Mouse (Mus musculus) lung, postnatal 14 days (tissue): ENCODE results near the gene Dpep3.
"Not testable (repeated sequence)": the region's sequence is repeated elsewhere in the genome, so short reads cannot be mapped to it uniquely, and the experiment has no call there.

Experiments
- DNase-seq: peaks from one replicate; pipeline ENCODE4 v3.0.0; 2021

Gene Dpep3

GRCm38 (mm10) chr8:105979325-105979724, at the start of gene Dpep3:
Dpep3 (minus strand) TSS chr8:105979429.
- no peak for DNase-seq

GRCm38 (mm10) chr8:106022483-106022882, 43.3 kb upstream of the Dpep3 start:
- DNase-seq, result peak; percentile 84

- no peak for DNase-seq
Measured at GRCm38 (mm10) chr8:106018039-106018438, 38.8 kb upstream of the Dpep3 start.

GRCm38 (mm10) chr8:106017130-106017529, 37.9 kb upstream of the Dpep3 start:
- DNase-seq, result no peak

- no peak for DNase-seq
Measured at GRCm38 (mm10) chr8:106016284-106016683, 37.1 kb upstream of the Dpep3 start.

GRCm38 (mm10) chr8:106012203-106012602, 33.0 kb upstream of the Dpep3 start:
- DNase-seq, result not testable (repeated sequence)

- DNase-seq, result no peak
Measured at GRCm38 (mm10) chr8:106011643-106011986, 32.4 kb upstream of the Dpep3 start, which contains the start of gene Ddx28. Ddx28 (minus strand) TSS chr8:106011882.

GRCm38 (mm10) chr8:106010748-106011642, 31.8 kb upstream of the Dpep3 start:
- DNase-seq, result peak; percentile 93

GRCm38 (mm10) chr8:106007891-106008290, 28.7 kb upstream of the Dpep3 start:
- DNase-seq, result not testable (repeated sequence)

- DNase-seq, result no peak
Measured at GRCm38 (mm10) chr8:106007135-106007534, 27.9 kb upstream of the Dpep3 start.

- no peak for DNase-seq
Measured at GRCm38 (mm10) chr8:106006413-106006812, 27.2 kb upstream of the Dpep3 start.

- DNase-seq, result no peak
Measured at GRCm38 (mm10) chr8:106005875-106006274, 26.6 kb upstream of the Dpep3 start, which contains the start of gene Dpep2nb. Dpep2nb (minus strand) TSS chr8:106005975.

GRCm38 (mm10) chr8:106004538-106005207, 25.4 kb upstream of the Dpep3 start:
- DNase-seq, result no peak

- no peak for DNase-seq
Measured at GRCm38 (mm10) chr8:106001908-106002307, 22.7 kb upstream of the Dpep3 start.

GRCm38 (mm10) chr8:105998971-105999370, 19.7 kb upstream of the Dpep3 start:
- no peak for DNase-seq

- no peak for DNase-seq
Measured at GRCm38 (mm10) chr8:105996359-105996758, 17.1 kb upstream of the Dpep3 start.

- DNase-seq, result no peak
Measured at GRCm38 (mm10) chr8:105993226-105993625, 14.0 kb upstream of the Dpep3 start.

- DNase-seq, result peak; percentile 47
Measured at GRCm38 (mm10) chr8:105992499-105992898, 13.3 kb upstream of the Dpep3 start.

GRCm38 (mm10) chr8:105991546-105991945, 12.3 kb upstream of the Dpep3 start:
- peak; percentile 26 for DNase-seq

- peak; percentile 93 for DNase-seq
Measured at GRCm38 (mm10) chr8:105990856-105991387, 11.7 kb upstream of the Dpep3 start, which contains the start of gene Dus2. Dus2 (plus strand) TSS chr8:105991337.

- DNase-seq, result no peak
Measured at GRCm38 (mm10) chr8:105988546-105988945, 9.3 kb upstream of the Dpep3 start.

- not testable (repeated sequence) for DNase-seq
Measured at GRCm38 (mm10) chr8:105983406-105983805, 4.2 kb upstream of the Dpep3 start.

- no peak for DNase-seq
Measured at GRCm38 (mm10) chr8:105981146-105981545, 1.9 kb upstream of the Dpep3 start.

- no peak for DNase-seq
Measured at GRCm38 (mm10) chr8:105975363-105975762, 3.9 kb downstream of the Dpep3 start.
